11 mouse cellular contexts compared by ENCODE assay signal in genomic region chr17:87367228-87367627, GRCm38 (mm10).
A peak's percentile ranks its signal among the peaks of the same experiment; 100 is the strongest.
DNase-seq lines count a peak whose midpoint lies in the region; ATAC-seq lines count a peak whose summit lies in the region.
"Had no signal": no experiment of that assay in that cellular context is flagged by ENCODE, and none has a peak within 500 bp of the region (broad histone marks: within the 10 kb centered on the region; RNA-seq: fewer than 3 reads in every experiment).

No protein-coding gene starts in this region.

- H3K36me3 ChIP-seq in kidney, embryonic 16.5 days (ENCODE audit: insufficient read depth, low read length) = 0 out of 2 replicates have a peak, but pooled peaks cover 3% of the 10 kb centered on the region
- no peaks in the 10 kb centered on the region for H3K36me3 ChIP-seq in limb, embryonic 10.5 days
- H3K36me3 ChIP-seq: stomach, embryonic 15.5 days had no signal

- ATAC-seq in kidney, embryonic 16.5 days (ENCODE audit: low FRiP score, low TSS enrichment) = no peak

- H3K9me3 ChIP-seq in kidney, embryonic 16.5 days (ENCODE audit: low read length) = no peaks in the 10 kb centered on the region
- H3K9me3 ChIP-seq in limb, embryonic 10.5 days (replicated peaks) = no peaks in the 10 kb centered on the region
- H3K9me3 ChIP-seq: stomach, embryonic 15.5 days had no signal

- peaks cover 46% of the 10 kb centered on the region for H3K4me1 ChIP-seq in kidney, embryonic 16.5 days (ENCODE audit: insufficient read depth, low read length)
- peaks cover 67% of the 10 kb centered on the region for H3K4me1 ChIP-seq in limb, embryonic 10.5 days

- DNase-seq in gastrocnemius, postnatal 25 days = peak; percentile 31
- DNase-seq in gastrocnemius, adult 8-10 months (ENCODE audit: low spot score in 2 of 2) = no peak
- DNase-seq in kidney, adult 11 months = no peak
- peak; percentile 34 for DNase-seq in adipocyte (ENCODE audit: low spot score)
- DNase-seq in limb, embryonic 10.5 days (ENCODE audit: low spot score) = no peak
- no peak for DNase-seq in thymus, postnatal 36 days
- DNase-seq in testis, postnatal 14 days (ENCODE audit: low spot score) = no peak
- DNase-seq: lung, postnatal 14 days had no signal

- no peak overlapping the region for H3K9ac ChIP-seq in kidney, embryonic 16.5 days (replicated peaks; ENCODE audit: low read length)
- H3K9ac ChIP-seq: stomach, embryonic 15.5 days had no signal

- H3K4me2 ChIP-seq in kidney, embryonic 16.5 days (replicated peaks; ENCODE audit: low read depth, low read length) = no peak overlapping the region
- H3K4me2 ChIP-seq: stomach, embryonic 15.5 days had no signal

- H3K27ac ChIP-seq in kidney, embryonic 16.5 days (ENCODE audit: low read length) = 0 out of 2 replicates have a peak overlapping the region, but pooled peaks have one; percentile 3
- H3K27ac ChIP-seq in limb, embryonic 10.5 days = peak overlapping the region; percentile 61

- no peaks in the 10 kb centered on the region for H3K27me3 ChIP-seq in kidney, embryonic 16.5 days (ENCODE audit: insufficient read depth, low read length)
- no peaks in the 10 kb centered on the region for H3K27me3 ChIP-seq in limb, embryonic 10.5 days (ENCODE audit: low read depth, poor library complexity, severe bottlenecking)
- H3K27me3 ChIP-seq: CH12.LX; stomach, embryonic 15.5 days had no signal

- 38% methylated on average over 4 of the region's 4 CpGs for WGBS in kidney, embryonic 16.5 days
- WGBS in limb, embryonic 10.5 days = 30% methylated on average over 4 of the region's 4 CpGs

- H3K4me3 ChIP-seq in kidney, embryonic 16.5 days (ENCODE audit: low read length) = no peak overlapping the region
- H3K4me3 ChIP-seq in limb, embryonic 10.5 days = no peak overlapping the region
- H3K4me3 ChIP-seq: stomach, embryonic 15.5 days had no signal

Comparison
In these comparisons a context has a peak if more than half of its experiments do, and no peak if none do; other contexts are left out.
1. DNase-seq: peak in gastrocnemius, postnatal 25 days (single experiment) and adipocyte (single experiment); none in gastrocnemius, adult 8-10 months (0 of 2), kidney, adult 11 months (single experiment), limb, embryonic 10.5 days (single experiment), thymus, postnatal 36 days (0 of 2) and testis, postnatal 14 days (single experiment).